Mouse (Mus musculus) retina, adult 2 months (tissue): ENCODE measurements around the gene Fndc3b.

ENCODE experiments used
- DNase-seq: peaks from one replicate; pipeline ENCODE4 v3.0.0-alpha.2; 2012; ENCODE audit warnings: low read depth, low spot score

Gene Fndc3b

GRCm38 (mm10) chr3:27592728-27593484, 118.2 kb downstream of the Fndc3b start:
- DNase-seq, result no peak

GRCm38 (mm10) chr3:27590823-27591222, 120.3 kb downstream of the Fndc3b start:
- DNase-seq, result no peak

- DNase-seq, result no peak
Measured at GRCm38 (mm10) chr3:27589305-27589704, 121.8 kb downstream of the Fndc3b start.

- no peak for DNase-seq
Measured at GRCm38 (mm10) chr3:27588604-27589003, 122.5 kb downstream of the Fndc3b start.

GRCm38 (mm10) chr3:27584607-27585605, 126.2 kb downstream of the Fndc3b start:
- no peak for DNase-seq

- DNase-seq, result no peak
Measured at GRCm38 (mm10) chr3:27581931-27582840, 128.9 kb downstream of the Fndc3b start.

GRCm38 (mm10) chr3:27580956-27581355, 130.2 kb downstream of the Fndc3b start:
- no peak for DNase-seq

- no peak for DNase-seq
Measured at GRCm38 (mm10) chr3:27579894-27580613, 131.1 kb downstream of the Fndc3b start.

- no peak for DNase-seq
Measured at GRCm38 (mm10) chr3:27579229-27579628, 131.9 kb downstream of the Fndc3b start.

GRCm38 (mm10) chr3:27577349-27578025, 133.6 kb downstream of the Fndc3b start:
- no peak for DNase-seq

GRCm38 (mm10) chr3:27574241-27574640, 136.9 kb downstream of the Fndc3b start:
- DNase-seq, result no peak

- no peak for DNase-seq
Measured at GRCm38 (mm10) chr3:27573458-27573857, 137.6 kb downstream of the Fndc3b start.

GRCm38 (mm10) chr3:27572305-27572704, 138.8 kb downstream of the Fndc3b start:
- DNase-seq, result no peak

GRCm38 (mm10) chr3:27565314-27565713, 145.8 kb downstream of the Fndc3b start:
- DNase-seq, result no peak

GRCm38 (mm10) chr3:27563047-27563624, 148.0 kb downstream of the Fndc3b start:
- DNase-seq, result no peak

- DNase-seq, result no peak
Measured at GRCm38 (mm10) chr3:27562476-27562875, 148.6 kb downstream of the Fndc3b start.

- DNase-seq, result no peak
Measured at GRCm38 (mm10) chr3:27561921-27562320, 149.2 kb downstream of the Fndc3b start.

- DNase-seq, result no peak
Measured at GRCm38 (mm10) chr3:27559316-27559715, 151.8 kb downstream of the Fndc3b start.

GRCm38 (mm10) chr3:27557100-27558004, 153.8 kb downstream of the Fndc3b start:
- no peak for DNase-seq
